Mouse (Mus musculus): ENCODE data around the gene Actr5.

DNA sequence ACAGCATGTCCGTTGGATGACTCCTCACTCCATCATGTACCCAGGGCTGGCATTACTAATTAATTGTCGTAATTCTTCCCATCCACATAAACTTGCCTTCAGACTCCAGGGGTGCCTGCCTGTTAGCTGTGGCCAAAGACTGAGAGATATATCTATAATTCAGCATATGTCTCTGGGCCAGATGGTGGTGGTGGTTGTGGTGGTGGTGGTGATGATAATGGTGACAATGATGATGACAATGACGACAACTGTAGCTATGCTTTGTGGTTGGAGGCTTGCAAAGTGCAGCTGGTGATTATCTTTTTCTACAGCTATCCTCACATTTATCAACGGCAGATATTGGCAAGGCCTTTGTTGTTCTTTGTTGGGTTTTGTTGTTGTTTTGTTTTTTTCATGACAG lies 31.3 kb upstream of the Actr5 start:
- TF ChIP-seq POLR2A (IDR thresholded peaks at IDR 0.05; ENCODE audit: borderline replicate concordance, insufficient read depth, low read length) (no peak), CTCF (IDR thresholded peaks at IDR 0.05; ENCODE audit: borderline replicate concordance, insufficient read depth, low read depth, low read length) (no peak)

Data from cerebellum, adult 2 months (tissue).